Mouse (Mus musculus) heart, adult 9 months (tissue): ENCODE results near the gene Rps19.
A peak's percentile ranks its signal among the peaks of the same experiment; 100 is the strongest.
"Not testable (repeated sequence)": the region's sequence is repeated elsewhere in the genome, so short reads cannot be mapped to it uniquely, and the experiment has no call there.

ENCODE experiments used
- DNase-seq, 2 experiments: peaks; one replicate each; pipeline ENCODE4 v3.0.0; 2022; ENCODE audit warnings: low spot score in 2 of 2

The Rps19 gene

DNA sequence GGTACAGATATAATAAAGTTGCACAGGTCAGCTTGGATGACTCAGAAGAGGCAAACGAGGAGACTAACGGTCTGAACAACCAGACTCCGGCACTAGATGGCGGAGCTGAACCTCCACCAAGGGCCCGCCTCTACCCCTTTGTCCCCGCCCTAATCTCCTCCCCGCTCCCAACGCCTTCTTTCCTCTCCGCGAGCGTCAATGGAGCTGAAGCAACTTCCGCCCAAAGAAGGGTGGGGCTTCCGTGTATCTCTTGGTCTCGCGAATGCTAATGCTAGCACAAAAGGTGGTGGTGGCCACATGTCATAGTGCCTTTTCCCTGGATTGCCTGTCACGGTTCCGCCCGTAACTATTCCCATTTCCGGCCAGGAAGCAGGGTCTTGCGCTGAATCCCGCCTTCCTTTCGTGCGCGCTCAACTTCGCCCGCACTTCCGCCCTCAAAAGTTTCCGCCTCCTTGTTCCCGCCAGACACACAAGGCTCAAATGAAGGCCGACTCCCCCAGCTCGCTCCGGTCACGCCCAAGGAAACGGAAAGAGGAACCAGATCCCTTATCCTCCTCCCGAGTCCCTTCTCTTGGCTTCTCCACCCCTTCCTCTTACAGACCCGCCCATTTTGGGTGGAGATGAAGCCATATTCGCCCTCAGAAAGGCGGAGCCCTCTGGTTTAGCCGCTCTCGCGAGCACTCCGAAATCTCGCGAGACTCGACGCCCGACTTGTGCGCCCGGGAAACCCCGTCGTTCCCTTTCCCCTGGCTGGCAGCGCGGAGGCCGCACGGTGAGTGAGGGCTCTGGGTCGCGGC is at the start of gene Rps19:
Gene Rps19 (plus strand): TSS at position 476 of the 797 bp plus-strand sequence.
- DNase-seq = peak; percentile 99

DNA sequence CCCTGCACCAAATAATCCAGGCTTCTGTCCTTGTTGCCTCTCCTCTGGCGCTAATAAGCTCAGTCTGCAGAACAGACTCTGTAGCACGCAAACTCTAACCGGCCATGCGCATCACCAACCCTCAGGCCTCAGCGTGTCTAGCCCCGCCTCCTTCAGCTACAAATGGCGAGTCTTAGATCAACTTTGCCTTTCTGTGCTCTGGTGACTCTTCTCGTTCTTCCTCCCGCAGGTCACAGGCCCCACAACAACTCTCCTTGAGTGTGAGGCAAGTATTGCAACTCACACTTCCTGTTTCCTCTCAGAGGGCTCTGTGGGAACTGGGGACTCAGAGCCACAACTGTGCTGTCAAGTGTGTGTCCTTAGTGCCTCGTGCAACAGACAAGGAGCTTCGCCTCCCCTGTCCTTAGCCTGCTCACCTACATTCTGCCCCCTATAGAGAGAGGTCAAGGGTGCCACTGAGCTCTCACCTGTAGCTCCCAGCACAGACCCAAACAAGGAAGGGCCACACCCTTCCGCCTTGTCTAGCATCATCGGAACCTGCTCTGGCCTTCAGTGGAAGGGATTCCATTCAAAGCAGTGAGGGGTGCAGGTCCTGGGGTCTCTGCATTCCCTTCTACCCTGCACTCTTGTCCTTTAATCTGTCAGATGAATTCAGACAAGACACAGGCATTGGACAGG is 45.3 kb upstream of the Rps19 start:
- DNase-seq = not testable (repeated sequence)

DNA sequence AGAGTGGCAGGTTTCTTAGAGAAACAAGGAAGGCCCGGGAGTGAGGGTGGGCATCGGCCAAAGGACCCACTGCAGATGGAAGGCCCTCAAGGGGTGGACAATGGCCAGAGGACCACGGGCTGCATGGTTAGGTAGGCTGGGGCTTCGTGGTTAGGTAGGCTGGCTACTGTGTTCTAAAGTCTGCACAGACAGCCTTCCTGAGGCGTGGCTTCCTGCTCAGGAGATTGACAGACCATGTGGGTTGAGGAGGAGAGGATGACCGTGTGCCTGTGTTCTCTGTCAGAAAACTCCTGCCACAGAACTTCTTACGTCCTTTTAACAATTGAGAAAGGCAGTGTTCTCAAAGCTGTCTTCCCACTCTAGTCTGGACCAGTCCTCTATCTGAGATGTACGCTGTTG is 44.8 kb upstream of the Rps19 start:
- DNase-seq = no peak

DNA sequence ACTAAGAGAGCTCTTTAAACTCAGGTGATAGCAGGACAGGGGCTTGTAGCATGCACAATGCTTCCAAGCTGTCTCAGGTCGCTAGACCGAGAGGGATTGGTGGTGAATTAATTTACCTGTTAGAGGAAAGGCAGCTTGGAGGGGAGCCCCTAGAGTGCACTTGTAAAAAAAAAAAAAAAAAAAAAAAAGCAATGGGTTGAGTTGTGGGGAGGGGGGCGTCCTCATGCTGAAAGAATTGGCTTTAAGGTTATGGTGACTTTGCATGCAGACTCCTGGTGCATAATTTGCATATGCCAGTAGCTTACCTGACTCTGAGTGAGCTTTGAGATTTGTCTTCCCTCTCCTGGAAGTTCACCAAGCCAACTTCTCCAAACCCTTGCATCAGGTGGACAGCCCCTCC is 43.8 kb upstream of the Rps19 start:
- DNase-seq = no peak

DNA sequence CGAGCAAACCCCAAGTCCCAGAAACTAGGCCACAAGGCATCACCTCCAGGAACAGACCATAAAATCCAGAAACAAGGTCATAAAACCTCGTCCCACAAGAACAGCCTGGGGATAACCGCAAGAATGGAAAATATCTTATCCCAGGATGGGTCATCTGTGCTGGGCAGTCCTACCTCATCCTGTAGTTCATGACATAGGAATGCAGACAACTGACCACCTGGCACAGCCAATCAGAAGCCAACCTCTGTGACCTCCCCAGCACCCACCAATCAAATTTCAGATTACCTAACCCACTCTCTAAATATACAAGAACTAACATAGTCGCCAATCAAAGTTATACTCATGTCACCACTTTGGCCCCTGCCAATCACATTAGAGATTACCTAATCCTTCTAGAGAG is 43.2 kb upstream of the Rps19 start:
- no peak for DNase-seq

DNA sequence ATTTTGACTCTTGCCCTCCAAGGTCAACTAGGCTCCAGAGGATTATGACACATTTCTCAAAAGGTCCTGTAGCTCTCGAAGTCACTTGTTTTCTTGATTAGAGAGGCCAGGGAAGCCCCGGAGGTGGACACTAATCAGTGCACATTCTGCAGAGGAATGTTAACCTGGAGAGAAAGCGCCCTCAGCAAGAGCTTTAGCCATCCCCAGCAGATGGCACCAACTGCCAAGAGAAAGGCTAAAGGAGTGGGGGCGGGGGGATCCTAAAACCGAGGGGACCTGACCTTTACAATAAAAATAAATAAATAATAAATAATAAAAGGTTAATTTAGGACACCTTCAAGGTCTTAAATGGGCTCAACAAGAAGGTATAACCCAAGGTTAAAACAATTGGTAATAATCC is 40.0 kb upstream of the Rps19 start:
- no peak for DNase-seq

DNA sequence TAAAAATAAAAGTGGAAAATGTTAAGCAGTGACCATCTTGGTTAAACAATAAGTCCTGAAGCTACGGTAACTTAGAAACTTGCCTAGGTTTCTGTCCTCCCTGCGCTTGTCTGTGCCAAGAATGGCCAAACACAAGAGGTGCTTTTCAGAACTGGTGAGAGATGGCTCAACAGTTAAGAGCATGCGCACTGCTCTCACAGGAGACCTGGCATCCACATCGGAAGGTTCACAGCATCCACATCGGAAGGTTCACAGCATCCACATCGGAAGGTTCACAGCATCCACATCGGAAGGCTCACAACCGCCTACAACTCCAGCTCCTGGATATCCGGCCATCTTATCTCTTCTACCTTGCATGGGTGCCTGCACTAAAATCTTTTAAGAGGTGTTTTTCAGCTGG is 39.0 kb upstream of the Rps19 start:
- DNase-seq = no peak

DNA sequence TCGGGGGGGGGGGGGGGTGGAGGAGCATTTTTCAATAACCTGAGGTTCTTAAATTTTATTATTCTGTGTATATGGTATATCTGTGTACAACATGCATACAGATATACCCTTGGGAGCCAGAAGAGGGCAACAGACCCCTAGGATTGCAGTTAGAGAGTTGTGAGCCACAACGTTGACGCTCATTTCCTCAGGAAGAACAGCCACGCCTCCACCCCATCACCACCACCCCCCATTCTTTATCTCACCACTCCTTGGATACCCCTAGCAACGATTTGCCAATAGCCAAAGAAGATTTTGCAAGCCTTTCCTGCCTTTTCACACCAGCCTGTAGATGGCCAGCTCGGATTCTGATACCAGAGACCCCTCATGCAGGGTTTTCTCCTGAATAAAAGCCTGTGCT is 38.5 kb upstream of the Rps19 start:
- DNase-seq = no peak

DNA sequence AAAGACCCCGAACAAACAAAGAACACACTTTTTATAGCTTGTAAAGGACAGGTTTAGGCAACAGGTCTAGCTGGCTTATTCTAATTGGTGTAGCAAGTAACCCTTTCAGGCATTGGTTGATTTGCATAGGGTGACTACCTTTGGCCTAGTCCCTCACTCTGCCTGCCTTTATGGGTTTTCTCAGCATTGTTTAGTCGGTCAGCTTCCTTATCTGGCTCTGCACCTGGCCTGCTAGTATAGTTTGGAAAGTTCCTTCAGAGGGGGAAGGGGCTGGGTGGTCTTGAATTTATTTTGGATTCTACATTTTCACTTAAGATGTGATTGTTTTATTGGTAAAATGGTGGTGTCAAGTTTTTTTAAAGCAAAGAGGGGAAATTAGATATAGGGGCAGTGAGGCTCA is 37.6 kb upstream of the Rps19 start:
- not testable (repeated sequence) for DNase-seq

DNA sequence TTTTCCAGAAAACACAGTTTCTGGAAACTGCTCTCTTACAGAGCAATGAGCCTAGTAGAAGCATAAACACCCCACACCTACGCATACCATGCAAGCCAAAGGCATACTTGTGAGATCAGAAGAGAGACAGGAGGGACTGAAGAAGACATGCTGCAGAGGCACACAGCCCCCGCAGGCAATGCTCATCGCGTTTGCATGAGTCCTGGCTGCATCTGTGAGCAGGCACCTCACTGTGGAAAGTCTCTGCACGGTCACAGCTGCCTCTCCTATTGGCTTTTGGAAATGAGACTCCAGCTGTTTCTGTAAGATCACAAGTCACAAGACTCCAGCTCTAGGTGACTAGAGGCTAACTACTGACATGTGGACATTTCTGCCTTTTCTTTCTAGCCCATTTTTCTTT is 34.0 kb upstream of the Rps19 start:
- DNase-seq = no peak

DNA sequence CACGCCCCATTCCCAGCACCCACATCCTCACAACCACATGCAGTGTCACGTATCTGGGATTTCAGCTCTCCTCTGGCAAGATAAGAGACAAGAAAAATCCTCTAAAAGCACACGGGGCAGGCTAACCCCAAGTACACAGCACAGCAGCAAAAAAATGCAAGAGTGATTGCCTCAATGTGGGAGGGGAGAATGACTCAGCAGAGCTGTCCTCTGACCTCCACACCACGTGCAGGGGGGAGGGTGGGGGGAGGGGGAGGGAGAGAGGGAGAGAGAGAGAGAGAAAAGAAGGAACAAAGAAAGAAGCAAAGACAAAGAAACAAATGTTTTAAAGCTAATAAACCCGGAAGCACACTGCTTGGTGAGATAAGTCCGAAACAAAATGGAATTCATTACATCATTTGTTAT is 33.3 kb upstream of the Rps19 start:
- peak in 1 of 2 experiments; percentile 8 for DNase-seq

DNA sequence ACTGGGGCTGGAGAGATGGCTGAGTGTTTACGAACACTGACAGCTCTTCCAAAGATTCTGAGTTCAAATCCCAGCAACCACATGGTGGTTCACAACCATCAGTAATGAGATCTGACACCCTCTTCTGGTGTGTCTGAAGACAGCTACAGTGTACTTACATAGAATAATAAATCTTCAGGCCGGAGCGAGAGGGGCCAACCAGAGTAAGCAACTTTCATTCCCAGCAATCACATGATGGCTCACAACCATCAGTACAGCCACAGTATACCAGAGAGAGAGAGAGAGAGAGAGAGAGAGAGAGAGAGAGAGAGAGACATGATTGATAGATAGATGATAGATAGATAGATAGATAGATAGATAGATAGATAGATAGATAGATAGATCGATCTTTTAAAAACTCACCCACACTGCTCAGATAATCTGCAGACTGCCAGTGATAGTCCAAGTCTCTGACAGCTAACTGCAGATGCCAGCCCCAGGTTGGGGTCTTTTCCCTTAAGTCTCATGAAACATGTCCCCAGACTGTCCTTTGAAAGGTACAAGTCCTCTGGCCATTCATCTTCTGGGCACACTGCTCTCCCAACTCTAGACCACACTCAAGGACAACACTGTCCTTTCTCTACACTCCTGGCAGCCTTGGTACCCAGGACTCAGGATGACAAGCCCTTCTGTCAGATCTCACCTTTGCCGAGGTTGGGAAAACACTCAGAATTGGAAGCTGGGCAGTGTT is 32.4 kb upstream of the Rps19 start:
- no peak for DNase-seq

DNA sequence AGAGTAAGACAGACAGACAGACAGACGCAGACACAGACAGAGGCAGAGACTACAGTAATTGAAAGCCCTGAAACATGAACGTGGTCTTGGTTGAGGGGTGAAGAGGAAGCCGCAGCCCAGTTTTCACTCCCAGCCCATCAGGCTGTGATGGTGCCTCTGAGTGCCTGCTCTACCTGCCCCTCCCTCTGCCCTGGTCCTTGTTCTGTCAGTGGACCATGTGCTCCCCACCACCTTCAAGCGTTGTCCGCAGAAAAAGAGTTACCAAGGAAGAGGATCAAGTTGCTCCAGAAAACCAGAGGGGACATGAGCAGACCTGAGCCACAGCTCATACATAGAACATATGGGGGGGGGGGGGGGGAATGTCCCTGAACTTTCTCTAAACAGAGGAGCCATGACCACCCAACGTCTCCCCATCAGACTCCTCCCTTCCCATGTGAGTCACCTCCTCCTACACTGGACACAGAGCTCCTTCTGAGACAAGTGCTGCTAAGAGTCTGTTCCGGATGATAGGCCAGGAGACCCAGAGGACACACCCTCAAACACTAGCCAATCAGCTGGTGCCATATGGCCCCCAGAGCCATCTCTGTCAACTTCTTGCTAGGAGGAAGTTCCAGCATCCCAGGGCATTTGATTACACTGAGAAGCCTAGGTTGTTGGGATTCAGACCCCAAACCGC is 31.5 kb upstream of the Rps19 start:
- no peak for DNase-seq

DNA sequence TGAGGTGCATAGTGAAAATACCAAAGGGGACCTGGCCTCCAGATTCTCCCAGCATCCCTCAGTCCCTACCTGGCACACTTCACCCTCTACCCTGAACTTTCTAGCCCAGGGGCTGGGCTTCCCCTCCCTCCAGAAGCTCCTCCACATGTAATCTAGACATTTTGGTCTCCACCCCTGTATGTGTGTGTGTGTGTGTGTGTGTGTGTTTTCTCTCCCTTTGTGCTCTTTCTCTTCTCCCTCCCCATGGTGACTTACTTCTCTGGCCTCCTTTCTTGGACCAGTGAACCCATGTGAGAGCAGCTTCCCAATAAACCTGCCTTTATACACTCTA is 31.0 kb upstream of the Rps19 start:
- DNase-seq = no peak

DNA sequence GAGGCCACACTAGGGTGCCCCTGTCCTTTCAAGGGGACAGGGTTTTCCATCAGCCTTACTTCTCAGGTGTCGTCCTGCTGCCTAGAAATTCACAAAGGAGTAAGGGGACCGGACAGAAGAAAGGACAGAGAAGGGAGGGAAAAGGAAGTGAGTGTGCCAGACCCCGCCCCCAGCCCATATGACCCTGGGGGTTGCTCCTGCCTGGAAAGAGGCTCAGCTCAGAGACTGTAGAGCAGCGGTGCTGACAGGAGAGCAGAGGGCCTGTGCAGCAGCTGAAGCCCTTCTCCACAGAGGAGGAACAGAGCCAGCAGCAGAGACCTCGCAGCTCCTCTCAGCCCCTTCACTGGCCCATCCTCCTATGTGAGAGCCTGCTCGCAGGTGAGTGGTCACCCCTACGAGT is 30.5 kb upstream of the Rps19 start:
- DNase-seq = no peak

DNA sequence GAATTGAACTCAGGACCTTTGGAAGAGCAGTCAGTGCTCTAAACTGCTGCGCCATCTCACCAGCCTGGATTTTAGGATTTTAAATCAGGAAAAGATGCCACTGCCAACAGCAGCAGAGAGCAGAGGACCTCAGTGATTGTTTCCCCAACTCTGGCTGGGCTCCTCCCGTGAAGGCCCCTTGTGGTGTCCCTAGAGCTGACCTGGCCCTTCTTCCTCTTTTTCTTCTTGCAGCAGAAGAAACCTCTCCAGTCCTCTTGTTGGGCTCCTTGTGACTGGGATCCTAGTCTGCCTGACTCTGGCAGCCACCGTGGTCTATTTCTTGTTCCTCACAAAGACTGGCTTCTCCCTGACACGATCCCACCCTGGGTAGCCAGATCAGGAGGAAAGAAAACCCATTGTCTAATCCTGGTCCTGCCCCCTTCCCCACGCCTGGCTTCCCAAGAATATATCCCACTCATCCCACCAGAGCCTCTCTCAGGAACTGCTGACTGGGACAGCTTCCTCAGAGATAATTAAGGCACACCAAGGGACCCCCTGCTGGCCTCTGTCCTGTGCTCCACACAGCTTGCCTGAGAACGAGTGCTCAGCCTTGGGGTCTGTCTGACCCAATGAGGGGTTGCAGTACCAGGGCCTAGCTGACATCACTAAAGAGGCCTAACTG is 27.6 kb upstream of the Rps19 start:
- DNase-seq = no peak

DNA sequence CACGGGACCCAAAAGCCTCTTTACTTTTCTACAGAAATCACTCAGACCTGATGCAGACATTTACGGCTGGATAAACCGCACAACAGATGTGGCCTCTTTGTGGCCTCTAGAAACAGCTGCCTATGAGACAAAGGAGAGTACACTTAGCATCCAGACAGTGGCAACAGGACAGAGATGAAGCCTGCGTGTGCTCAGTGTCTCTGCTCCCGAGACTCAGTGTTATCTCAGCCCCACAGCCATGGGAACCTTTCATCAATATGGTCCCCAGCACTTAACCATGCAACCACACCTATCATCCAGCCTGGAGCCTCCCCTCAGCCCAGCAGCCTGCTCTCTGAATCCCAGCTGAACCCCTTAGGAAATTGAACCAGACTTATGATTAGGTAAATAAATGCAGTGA is 24.9 kb upstream of the Rps19 start:
- no peak for DNase-seq

DNA sequence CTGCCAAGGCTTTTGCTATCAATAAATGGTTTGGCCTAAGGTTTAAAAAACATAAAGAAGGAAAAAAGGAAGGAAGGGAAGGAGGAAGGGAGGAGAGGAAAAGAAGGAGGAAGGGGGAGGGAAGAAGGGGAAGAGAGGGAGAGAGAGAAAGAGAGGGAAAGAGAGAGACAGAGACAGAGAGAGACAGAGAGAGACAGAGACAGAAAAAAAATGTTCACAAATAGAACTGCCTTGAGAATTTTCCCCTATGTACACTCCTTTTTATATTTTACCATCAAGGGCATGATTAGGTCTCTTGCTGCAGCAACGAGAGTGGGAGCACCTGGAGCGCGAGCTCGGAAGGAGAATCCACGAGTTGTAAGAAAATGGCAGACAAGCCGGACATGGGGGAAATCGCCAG is 22.3 kb upstream of the Rps19 start, which contains the start of gene Gm9844:
Gene Gm9844 (plus strand): TSS at position 301 of the 400 bp plus-strand sequence.
- no peak for DNase-seq

DNA sequence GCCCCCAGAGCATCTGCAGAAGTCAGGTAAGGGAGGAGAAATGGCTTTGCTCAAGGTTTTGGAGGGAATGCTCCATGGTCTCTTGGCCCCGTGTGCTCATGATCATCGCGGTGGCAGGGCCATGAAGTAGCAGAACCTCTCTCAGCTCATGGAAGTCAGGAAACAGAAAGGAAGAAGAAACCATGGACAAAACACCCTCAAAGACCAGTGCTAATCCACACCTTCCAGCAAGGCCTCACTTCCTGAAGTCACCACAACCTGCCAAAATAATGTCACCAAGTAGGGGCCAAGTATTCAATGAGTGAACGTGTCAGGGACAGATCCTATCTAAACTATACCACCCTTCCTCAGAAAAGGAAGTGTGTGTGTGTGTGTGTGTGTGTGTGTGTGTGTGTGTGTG is 21.3 kb upstream of the Rps19 start:
- no peak for DNase-seq

DNA sequence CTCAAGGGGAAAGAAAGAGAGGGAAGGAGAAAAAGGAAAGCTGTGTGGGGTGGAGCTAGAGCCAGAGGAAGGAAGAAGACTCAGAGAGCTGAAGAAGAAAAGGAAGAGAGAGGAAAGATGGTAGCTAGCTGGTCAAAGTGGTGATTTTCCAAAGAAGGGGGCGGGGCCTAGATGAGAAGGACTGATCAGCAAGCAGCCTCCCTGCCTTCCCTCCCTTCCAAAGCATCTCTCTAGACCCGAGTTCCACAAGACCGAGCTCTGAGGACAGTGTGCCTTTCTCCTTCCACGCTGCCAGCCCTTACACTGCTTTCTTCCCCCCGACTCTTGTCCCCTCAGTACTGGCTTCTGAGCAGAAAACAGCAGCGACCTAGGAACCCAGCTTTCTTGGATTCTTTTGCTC is 20.0 kb upstream of the Rps19 start:
- DNase-seq = no peak

DNA sequence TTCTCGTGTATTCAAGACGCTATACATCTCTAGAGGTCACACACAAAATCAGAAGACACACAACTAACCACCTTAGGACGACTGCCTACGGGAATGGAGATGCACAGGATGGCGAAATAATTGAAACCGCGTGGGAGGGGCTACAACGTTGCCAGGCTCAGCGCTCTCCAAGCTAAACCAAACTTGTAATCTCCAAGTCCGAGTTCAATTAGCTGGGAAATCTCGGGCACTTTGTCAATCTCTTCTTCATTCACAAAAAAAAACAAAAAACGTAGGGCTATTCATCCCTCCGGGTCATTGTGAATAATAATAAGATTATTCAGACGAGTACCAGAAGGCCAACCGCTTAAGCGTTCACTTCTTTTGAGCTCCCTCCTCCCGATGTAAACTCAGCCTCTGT is 15.1 kb upstream of the Rps19 start:
- DNase-seq = no peak
